Mouse (Mus musculus): ENCODE data around the gene Kcnd3.

The Kcnd3 gene

DNA sequence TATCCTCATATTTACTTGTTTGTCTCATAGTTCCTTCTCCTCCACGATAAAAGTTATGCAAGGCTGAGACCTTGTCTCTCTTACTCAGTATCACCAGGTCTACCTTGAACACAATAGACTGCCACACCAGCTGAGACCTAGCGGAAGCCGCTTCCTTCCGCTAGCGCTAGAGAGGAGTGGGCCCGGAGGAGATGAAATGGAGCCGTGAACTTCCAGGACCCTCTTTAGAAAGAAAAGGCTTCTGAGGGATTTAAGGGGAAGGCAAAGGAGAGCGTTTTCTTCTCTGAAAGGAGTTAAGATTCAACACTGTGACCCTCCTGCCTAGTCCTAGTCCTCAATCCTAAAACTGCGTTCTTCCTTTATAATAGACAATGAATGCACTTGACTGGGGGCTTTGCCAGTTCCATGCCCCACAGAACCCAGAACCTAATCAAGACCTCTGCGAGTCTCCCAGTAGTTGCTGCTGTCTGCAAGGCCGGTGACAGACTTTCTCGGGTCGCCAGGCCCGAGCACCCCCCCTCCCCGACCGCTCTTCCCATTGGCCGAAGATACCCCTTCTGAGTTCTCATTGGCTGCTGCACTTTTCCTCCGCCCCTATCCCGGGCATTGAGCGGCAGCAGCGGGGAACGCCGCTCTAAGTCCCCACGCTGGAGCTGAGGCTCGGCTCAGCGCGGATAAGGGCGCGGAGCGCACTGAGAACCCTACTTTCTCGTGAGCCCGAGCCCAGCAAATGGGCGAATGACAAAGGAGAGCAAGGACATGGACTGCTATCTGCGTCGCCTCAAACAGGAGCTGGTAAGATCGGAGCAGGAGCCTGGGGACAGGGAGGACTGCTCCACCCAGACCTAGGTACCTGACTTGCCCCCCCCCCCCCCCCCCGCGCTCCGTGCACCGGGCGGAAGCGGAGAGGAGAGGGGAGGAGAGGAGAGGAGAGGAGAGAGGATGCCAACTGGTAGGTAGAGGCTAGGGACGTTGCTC is 252.2 kb downstream of the Kcnd3 start, which contains the start of gene Inka2:
Inka2 (plus strand) TSS at position 569 of the 978 bp plus-strand sequence.
- DNase-seq, result peak; percentile 74

DNA sequence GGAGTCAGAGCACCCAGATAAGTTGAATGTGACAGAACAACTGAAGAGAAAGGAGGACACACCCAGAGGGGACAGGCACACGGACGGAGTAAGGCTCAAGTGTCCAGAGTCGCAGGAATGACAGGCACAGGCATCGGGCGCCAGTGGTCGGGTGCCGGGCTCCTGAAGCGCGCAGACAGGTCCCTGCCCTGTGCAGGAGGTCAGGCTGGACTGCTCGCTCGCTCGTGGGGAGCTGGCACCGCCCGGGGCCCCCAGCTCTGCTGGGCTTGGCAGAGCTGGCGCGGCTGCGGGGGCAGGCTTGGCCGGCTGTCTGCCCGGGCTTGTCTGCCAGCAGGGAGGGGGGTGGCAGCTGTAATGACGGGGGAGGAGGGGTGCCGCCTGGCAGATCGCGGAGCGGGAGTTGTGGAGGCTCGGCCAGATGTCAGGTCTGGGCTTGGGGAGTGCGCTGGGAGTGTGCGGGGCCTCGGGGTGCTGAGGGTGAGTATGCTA is 253.0 kb downstream of the Kcnd3 start:
- DNase-seq, result peak; percentile 48

DNA sequence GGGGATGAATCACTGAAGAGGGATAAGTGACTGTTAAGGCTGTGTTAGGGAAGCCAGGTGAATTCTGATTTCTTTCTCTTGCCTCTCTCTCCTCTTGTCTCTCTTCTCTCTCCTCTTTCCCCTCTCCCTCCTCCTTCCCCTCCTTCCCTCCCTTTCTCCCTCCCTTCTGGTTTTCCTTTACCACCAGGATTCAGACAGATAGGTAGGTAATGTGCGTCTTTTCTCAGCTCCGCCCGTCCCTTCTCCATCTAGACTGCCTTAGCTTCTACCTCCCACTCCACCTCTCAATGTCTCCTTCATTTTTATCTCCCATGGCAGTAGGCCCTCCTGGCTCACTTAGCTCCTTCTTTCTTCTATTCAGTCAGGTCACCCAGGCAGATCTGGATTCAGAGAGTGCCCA is 253.4 kb downstream of the Kcnd3 start:
- DNase-seq, result no peak

DNA sequence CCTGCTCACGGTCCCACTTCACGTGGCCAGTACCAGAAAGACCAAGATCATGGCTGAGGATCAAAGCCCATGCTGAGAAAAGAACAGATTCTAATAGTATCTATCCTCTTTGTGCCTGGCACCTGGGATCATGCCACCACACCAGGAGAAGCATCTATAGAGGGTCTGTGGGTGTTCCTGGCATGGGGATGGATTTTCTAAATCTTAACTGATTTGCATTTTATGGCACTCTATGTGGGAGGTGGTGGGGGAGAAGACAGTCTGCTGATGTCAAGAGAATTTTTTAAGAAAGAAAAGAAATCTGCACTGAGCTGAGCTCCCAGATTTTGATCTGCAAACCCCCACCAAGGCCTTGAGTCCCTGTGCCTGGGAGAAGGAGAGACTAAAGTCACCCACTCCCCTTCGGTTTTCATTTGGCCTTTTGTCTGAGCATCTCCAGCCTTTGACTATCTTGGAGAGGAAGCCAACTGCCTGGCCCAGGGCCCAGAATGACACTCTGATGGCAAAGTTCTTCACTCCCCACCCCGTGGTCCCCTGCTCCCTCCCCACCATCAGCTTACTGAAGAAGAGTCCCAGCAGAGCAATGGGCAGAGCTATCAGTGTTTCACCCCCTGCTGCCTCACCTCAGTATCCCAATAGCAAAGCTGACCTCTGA is 254.4 kb downstream of the Kcnd3 start:
- DNase-seq, result no peak

DNA sequence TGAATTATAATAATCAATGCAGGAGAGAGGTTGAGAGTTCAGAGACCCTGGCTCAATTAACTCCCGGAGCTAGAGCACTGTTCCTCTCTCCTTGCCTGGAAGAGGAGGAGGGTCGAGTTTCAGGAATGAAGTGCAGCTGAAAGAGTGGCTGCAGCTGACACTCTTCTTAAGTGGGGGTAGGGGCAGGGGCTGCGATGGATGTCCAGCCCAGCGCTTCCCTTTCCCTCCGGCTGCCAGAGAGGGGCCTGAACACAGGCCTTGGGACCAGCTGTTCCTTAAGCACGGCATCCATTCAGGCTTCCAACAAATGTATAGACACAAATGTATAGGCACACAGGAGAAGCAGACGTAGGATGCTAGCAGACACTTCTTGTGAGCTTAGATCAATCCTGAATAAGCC is 255.5 kb downstream of the Kcnd3 start:
- DNase-seq, result no peak

DNA sequence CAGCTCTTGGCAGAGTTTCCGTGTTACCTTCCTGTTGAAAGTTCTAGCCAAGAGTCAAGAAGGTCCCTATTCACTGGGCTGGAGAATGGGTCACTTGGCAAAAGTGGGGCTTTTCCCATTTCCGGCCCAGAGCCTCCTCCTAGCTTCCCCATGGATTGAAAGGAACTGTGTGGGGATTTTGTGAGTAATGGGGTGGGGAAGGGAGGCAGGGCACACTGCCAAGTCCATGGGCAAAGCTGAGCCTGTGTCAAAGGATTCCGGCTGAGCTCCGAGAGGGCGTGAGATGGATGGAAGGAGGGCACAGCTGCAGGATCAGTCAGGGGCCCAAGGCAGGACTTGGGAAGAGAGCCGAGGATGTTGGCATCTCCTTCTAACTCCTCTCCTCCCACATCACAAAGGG is 258.1 kb downstream of the Kcnd3 start:
- no peak for DNase-seq

DNA sequence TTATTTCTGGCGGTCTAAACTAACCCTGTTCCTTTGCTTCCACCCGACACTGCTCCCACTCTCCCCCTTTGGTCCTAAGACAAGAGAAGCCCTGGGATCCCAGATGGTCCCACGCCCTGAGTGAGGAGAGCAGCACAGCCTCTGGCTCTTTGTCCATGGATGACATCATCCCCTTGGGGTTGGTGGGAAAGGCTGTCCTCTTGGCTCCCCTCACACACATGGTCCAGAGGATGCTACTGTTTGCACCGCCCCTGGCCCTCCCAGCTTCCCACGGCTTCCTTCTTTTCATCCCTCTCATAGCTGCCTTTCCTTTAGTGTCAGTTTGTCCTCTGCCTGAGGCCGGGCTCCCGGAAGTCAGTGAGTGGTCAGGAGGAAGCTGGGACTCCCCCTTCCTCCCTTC is 259.6 kb downstream of the Kcnd3 start:
- DNase-seq, result no peak

DNA sequence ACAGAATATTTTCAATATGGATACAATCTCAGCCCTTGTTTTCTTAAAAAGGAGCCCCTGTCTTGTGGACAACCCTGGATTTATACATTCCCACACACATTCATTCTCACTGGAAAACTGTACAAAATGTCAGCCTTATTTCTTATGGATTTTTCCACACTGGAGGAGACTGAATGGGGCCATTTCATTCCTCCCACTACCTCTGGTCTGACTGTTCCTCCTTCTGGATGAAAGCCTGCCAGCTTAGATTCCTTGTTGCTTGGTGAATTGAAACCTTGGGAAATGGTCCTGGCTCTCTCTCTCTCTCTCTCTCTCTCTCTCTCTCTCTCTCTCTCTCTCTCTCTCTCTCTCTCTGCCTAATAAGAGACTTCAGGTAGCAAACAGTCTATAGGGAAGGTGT is 260.7 kb downstream of the Kcnd3 start:
- no peak for DNase-seq

DNA sequence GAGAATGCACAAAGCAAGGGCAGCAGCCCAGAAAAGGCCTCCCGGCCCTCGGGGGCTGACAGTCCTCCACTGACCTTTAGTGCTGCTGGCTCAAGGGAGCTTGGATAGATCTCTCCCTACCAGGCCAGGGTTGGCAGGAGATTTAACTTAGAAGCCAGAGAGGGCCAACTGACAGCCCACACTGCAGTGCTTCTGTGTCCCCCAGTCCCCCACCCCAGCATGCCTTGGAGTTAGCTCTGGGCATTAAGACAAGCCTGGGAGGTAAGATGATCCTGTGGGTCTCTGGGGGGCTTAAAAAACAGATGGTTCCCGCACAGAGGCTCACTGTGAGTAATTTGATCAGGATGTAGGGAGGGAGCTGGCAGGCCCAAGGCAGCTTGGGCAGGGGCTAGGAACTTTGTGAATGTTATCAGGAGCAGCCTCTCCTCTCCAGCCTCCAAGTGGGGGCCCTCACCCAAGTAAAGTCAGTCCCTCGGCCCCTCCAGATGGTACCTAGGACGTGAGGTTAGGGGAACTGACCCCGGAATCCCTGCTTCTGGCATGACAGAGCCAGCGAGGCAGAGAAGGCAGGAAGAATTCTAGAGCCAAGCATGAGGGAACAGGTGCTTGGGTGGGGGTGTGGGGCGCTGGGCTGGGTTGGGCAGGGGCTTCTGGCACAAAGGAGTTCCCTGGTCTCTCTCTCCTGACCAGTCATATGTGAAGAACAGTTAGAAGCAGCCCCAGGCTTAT is 262.1 kb downstream of the Kcnd3 start:
- DNase-seq, result no peak

DNA sequence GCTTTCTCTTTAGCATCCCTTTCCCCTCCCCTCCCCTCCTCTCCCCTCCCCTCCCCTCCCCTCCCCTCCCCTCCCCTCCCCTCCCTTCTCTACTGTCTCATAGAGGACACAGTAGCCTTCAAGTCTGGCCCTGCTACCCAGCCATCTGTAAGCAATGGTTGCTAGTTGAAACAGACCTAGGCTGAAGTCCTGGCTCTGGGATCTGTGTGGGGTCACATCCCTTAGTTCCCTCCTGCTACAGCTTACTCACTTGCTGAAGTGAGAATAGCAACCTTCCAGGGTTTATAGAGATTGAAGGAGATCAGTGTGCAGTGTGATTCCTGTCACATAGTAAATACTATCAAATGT is 262.7 kb downstream of the Kcnd3 start:
- no peak for DNase-seq

DNA sequence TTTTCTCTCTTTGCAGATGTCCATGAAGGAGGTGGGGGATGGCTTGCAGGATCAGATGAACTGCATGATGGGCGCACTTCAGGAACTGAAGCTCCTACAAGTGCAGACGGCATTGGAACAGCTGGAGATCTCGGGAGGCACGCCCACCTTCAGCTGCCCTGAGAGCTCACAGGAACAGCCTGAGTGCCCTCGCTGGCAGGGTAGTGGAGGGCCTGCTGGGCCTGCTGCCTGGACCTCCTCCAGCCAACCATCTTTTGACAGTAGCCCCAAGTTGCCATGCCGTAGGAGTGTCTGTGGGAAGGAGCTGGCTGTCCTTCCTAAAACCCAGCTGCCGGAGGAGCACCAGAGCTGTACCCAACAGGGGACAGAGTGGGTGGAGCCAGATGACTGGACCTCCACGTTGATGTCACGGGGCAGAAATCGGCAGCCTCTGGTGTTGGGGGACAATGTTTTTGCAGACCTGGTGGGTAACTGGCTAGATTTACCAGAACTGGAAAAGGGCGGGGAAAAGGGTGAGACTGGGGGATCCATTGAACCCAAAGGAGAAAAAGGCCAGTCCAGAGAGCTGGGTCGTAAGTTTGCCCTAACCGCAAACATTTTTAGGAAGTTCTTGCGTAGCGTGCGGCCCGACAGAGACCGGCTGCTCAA is 264.3 kb downstream of the Kcnd3 start:
- DNase-seq, result no peak

DNA sequence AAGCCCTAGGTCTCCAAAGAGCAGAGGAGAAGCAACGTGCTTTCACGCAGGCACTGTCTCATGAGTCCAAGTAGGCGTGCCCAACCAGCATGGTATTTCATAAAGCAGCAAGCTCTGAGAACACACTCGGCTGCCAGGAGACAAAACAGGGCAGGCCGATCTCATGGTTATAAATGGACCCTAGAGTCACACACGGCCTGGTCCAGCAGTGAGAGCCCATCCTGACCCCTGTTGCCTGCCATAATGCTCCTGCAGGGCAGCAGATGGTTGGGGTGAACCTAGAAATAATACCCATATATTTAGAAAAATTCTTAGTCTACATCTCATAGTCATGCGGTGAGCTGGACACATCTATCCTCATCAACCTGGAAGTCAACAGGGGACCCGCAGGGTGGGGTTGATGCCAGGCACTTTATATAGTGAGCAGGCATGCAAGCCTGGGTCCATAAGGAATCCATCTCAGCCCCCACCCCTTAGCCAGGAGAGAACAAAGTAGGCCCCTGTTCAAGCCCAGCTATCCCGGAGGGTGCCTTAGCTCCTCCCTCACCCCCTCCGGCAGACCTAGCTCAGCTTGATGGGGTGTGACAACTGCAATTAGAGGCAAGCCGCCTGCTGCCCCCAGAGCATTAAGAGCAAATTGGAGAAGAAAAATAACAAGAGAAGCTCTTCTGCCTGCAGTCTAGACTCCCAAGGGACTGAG is 265.9 kb downstream of the Kcnd3 start:
- no peak for DNase-seq

DNA sequence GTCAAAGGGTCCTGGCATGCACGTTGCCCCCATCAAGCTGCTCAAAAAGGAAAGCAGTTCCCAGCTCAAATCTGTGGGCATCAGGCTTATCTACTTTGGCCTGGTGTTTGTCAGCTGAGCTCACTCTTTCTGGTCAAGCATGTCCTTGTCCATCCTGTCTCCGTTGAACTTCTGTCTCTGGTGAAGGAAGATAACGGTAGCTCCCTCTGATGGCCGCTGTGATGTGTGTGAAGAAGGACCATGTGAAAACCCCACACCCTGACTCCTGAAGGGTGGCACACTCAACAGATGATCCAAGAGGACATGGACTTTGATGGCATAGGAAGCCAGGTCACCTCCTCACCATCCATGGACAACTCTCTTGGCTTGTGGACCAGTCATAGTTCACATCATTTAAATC is 266.6 kb downstream of the Kcnd3 start:
- DNase-seq, result no peak

DNA sequence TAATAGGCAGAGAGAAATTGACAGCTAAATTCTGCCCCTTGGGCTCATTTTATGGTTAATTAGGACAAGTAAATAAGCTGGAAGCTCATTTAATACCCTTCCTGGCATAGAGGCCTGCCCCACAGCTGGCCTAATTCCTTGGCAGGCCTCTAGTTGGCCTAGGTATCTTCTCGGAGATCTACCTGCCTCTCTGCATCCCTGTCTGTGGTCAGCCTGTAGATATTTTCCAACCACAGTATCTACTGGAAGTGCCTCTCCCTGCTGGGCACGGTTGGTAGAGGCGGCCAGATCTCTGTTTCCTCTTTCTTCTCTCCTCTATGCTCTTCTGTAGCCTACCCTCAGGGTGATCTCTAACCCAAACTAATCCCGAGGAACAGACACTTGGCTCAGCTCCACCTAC is 267.8 kb downstream of the Kcnd3 start:
- DNase-seq, result no peak

DNA sequence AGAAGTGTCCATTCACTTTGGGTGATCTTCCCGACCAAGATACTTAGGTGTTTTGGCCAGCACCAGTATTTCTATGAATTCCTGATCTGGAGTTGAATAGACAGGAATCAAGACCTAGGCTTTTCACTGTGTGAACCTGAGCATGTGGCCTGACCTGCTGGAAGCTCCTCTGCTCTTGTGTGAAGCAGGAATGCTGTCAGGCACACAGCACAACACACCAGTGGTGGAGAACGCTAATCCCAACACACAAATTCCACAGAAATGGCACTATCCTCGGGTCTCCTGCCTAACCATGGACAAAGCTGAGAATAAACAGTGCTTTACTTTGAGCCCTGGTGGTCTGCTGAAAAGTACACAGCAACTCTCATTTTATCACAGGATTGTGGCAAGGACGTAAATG is 268.4 kb downstream of the Kcnd3 start:
- DNase-seq, result no peak

DNA sequence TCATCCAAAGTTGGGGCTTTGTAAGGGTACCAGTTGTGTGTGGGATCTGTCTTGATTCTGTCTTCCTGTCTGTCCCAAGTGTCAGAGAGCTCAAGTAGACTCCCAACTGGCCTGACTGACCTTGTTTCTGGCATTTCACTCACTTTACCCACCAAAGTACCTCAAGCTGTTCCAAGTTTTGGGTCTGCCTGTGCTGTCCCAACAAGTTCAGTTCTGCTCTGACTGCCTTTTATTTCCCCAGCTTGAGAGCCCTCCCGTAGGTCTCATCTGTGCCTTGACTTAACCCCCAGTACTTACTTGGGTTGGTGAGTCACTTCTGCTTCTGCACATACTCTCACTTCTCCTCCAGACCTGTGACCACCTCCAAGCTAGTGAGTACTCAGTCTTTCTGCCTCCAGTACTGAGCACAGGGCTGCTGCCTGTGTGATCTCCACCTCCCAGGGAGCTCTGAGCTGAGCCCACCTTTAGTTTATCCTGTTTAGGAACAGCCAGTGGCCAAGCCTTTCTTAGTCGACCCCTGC is 269.6 kb downstream of the Kcnd3 start:
- no peak for DNase-seq

DNA sequence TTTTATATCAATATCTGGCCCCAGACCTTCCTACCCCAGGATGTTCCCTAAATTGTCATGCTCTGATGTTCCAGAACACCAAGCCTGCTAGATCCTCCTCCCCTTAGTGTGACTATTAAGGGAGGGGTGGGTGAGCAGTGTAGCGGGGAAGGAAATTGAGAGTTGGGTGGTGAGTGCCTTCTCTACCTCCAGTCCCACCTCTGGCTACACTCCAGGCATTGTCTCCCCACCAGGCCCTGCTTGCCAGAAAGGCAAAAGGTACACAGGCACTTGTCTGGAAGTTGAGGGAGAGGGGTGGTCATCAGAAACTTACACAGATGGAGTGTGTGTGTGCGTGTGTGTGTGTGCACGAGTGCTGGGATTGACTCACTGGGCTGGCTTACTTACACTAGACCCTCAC is 270.4 kb downstream of the Kcnd3 start:
- DNase-seq, result no peak

Measured in kidney, adult 18-20 months (tissue).